In the genomic region with DNA sequence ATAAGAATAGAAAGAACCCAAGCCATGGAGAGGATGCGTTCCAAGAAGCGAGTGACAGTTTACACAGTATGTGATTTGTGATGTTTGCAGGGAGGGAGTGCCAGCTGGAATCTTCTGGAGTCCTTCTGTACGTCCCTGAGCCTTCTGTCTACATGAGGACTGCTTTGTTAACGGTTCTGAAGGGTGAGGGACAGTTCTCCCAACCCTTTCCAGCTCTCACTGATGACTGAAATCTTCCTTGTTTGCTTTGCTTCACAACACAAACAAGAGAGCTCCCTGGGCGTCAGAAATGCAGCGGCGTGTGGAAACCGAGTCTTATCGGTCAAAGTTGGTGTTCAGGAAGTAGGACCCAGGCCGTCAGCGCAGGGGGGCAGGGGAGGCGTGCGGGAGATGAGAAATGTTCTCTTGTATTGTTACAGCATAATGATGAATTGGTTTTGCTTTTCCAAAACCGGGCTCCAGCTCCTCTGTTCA, we compare ENCODE assay signal across 14 mouse cellular contexts.
DNase-seq lines count a peak whose midpoint lies in the region; ATAC-seq and TF ChIP-seq lines count a peak whose summit lies in the region.
"Had no signal": no experiment of that assay in that cellular context is flagged by ENCODE, and none has a peak within 500 bp of the region (broad histone marks: within the 10 kb centered on the region; RNA-seq: fewer than 3 reads in every experiment).

No protein-coding gene starts in this region.

- H3K4me1 ChIP-seq in heart, embryonic 13.5 days = peaks cover 6% of the 10 kb centered on the region; the same call in 1 of the 2 replicates
- H3K4me1 ChIP-seq in lung, adult 2 months (ENCODE audit: control insufficient read depth, insufficient read depth, low read length) = no peaks in the 10 kb centered on the region
- H3K4me1 ChIP-seq in hindbrain, embryonic 15.5 days (replicated peaks) = peaks cover 12% of the 10 kb centered on the region
- peaks cover 5% of the 10 kb centered on the region; the same call in 1 of the 2 replicates for H3K4me1 ChIP-seq in midbrain, embryonic 12.5 days
- H3K4me1 ChIP-seq: limb, embryonic 13.5 days had no signal

- no peak overlapping the region for H3K9ac ChIP-seq in heart, embryonic 13.5 days
- H3K9ac ChIP-seq in hindbrain, embryonic 15.5 days = no peak overlapping the region
- H3K9ac ChIP-seq in midbrain, embryonic 12.5 days (replicated peaks) = no peak overlapping the region
- H3K9ac ChIP-seq: limb, embryonic 13.5 days had no signal

- H3K4me3 ChIP-seq in heart, embryonic 13.5 days = no peak overlapping the region
- H3K4me3 ChIP-seq in lung, adult 2 months (replicated peaks; ENCODE audit: extremely low read depth, low read depth, low read length) = no peak overlapping the region
- H3K4me3 ChIP-seq in hindbrain, embryonic 15.5 days = no peak overlapping the region
- H3K4me3 ChIP-seq in midbrain, embryonic 12.5 days = no peak overlapping the region
- H3K4me3 ChIP-seq: limb, embryonic 13.5 days had no signal

- no peak for TF ChIP-seq POLR2A in lung, adult 2 months (IDR thresholded peaks at IDR 0.05; ENCODE audit: borderline replicate concordance, extremely low read depth, low read depth, low read length)

- no peak for ATAC-seq in heart, embryonic 13.5 days (ENCODE audit: extremely low read depth, insufficient number of reproducible peaks, low FRiP score, low TSS enrichment)
- no peak for ATAC-seq in hindbrain, embryonic 15.5 days (ENCODE audit: low FRiP score, low read depth)
- no peak for ATAC-seq in midbrain, embryonic 12.5 days (ENCODE audit: low FRiP score, low read depth)
- ATAC-seq in erythroblast, adult 5-6 weeks (replicated peaks; ENCODE audit: low FRiP score, poor library complexity, severe bottlenecking) = no peak
- no peak for ATAC-seq in inflammation-experienced regulatory T-cells, adult 6 months
- ATAC-seq: CD4-positive, CD25-positive, alpha-beta regulatory T cell, adult 4 months; Patski had no signal

- peak overlapping the region; percentile 49 for H3K4me2 ChIP-seq in heart, embryonic 13.5 days
- H3K4me2 ChIP-seq in hindbrain, embryonic 15.5 days = peak overlapping the region; percentile 30
- H3K4me2 ChIP-seq in midbrain, embryonic 12.5 days (replicated peaks) = no peak overlapping the region
- H3K4me2 ChIP-seq: limb, embryonic 13.5 days had no signal

- WGBS in heart, embryonic 13.5 days = 53% methylated on average over 14 of the region's 14 CpGs
- 25% methylated on average over 14 of the region's 14 CpGs for WGBS in lung, adult 2 months
- 20% methylated on average over 14 of the region's 14 CpGs for WGBS in hindbrain, embryonic 15.5 days
- 66% methylated on average over 14 of the region's 14 CpGs for whole genome bisulfite sequencing in midbrain, embryonic 12.5 days

- H3K27me3 ChIP-seq in heart, embryonic 13.5 days (replicated peaks) = no peaks in the 10 kb centered on the region
- H3K27me3 ChIP-seq in hindbrain, embryonic 15.5 days = no peaks in the 10 kb centered on the region
- H3K27me3 ChIP-seq in midbrain, embryonic 12.5 days = no peaks in the 10 kb centered on the region

- no peak for DNase-seq in heart, adult 11 months
- peak; percentile 13 to 33 for DNase-seq in lung, adult 18-20 months
- DNase-seq in lung, adult 2 months = no peak
- DNase-seq: adrenal gland, postnatal 25 days; cerebellum, adult 18-20 months; right cerebral cortex, adult 18-20 months had no signal

- TF ChIP-seq CTCF in lung, adult 2 months (IDR thresholded peaks at IDR 0.05; ENCODE audit: insufficient read depth, low read length) = no peak

- H3K27ac ChIP-seq in heart, embryonic 13.5 days (replicated peaks) = no peak overlapping the region
- H3K27ac ChIP-seq in hindbrain, embryonic 15.5 days (replicated peaks) = peak overlapping the region; percentile 42
- H3K27ac ChIP-seq in midbrain, embryonic 12.5 days (replicated peaks) = peak overlapping the region; percentile 61
- H3K27ac ChIP-seq: limb, embryonic 13.5 days had no signal

- H3K9me3 ChIP-seq in heart, embryonic 13.5 days = no peaks in the 10 kb centered on the region
- no peaks in the 10 kb centered on the region for H3K9me3 ChIP-seq in hindbrain, embryonic 15.5 days
- no peaks in the 10 kb centered on the region for H3K9me3 ChIP-seq in midbrain, embryonic 12.5 days
- H3K9me3 ChIP-seq: limb, embryonic 13.5 days had no signal

- H3K36me3 ChIP-seq in heart, embryonic 13.5 days = no peaks in the 10 kb centered on the region
- H3K36me3 ChIP-seq in hindbrain, embryonic 15.5 days = no peaks in the 10 kb centered on the region
- H3K36me3 ChIP-seq in midbrain, embryonic 12.5 days = no peaks in the 10 kb centered on the region
- H3K36me3 ChIP-seq: limb, embryonic 13.5 days had no signal

Comparison
In these comparisons a context has a peak if more than half of its experiments do, and no peak if none do; other contexts are left out.
1. DNase-seq: peak in lung, adult 18-20 months (2 of 2); none in heart, adult 11 months (single experiment) and lung, adult 2 months (single experiment).